Comparison of ENCODE assay signal across 17 mouse cellular contexts in the genomic region with DNA sequence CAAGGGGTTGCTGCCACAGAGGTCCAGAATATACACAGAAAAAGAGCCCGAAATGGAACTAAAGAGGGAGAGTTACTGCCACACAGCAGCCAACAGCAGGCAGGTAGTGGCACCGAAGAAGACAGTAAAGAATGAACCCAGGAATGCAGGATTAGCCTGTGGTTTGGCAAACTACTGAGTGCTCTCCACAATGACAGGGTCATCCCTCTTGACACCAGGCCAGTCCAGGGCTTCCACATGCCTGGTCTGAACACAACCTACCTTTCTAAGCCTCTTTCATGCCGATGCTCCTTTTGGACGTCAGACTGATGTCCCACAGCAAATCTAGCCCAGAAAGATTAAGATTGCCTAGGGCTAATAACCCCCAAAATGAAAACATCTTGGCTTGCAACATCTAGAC.
"Had no signal": no experiment of that assay in that cellular context is flagged by ENCODE, and none has a peak within 500 bp of the region (broad histone marks: within the 10 kb centered on the region; RNA-seq: fewer than 3 reads in every experiment).

No protein-coding gene starts in this region.

- ATAC-seq: liver, embryonic 12.5 days; liver, postnatal 0 days; lung, postnatal 0 days; midbrain, embryonic 13.5 days; midbrain, embryonic 15.5 days; midbrain, embryonic 16.5 days had no signal

- DNase-seq: left cerebral cortex, postnatal 4 days; liver; liver, embryonic 13.5 days; liver, postnatal 0 days; lung, adult 18-20 months; lung, adult 2 months; lung, embryonic 14.5 days; lung, postnatal 10 days; lung, postnatal 14 days; lung, postnatal 36 days; lung, postnatal 4 days; midbrain, embryonic 14.5 days had no signal
